Mouse (Mus musculus) megakaryocyte, embryonic 14.5 days (primary cell): ENCODE results near the gene Dppa4.

Experiments used
- FLI1 ChIP-seq: IDR thresholded peaks from 2 replicates; pipeline ENCODE4 v1.6.1; 2012; ENCODE audit warnings: low read length, inconsistent platforms, mixed read lengths
- GATA1 ChIP-seq: IDR thresholded peaks from 3 replicates; pipeline ENCODE4 v1.6.1; 2012; ENCODE audit warnings: mixed read lengths, low read length, inconsistent platforms, borderline replicate concordance

DNA sequence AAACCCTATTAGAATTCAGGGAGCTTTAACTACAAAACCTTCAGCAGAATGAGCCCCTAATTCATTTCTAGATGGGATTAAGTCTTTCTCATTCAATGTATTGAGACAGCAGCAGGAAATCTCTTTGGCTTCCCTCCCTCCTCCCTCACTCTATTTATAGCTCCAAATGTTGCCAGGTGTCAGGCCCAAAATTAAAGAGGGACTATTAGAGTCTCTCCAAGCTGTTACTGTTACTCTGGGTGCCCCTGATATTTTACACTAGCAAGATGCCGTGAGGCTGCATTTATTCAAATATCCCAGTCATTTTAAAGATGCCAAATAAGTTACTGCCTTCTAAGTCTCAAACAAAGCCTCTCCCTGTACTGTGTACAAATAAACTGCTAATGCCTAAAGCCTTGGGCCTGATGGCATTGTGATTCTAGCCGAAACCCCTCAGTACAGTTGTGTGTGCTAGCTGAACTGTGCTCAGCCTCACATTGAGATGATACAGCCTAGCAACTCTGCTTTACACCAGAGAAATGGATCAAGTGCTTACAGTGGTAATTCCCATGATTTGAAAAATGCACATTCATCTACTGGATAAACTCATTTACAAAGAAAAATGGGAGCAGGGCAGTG is 36.4 kb upstream of the Dppa4 start:
- TF ChIP-seq GATA1: no peak
- TF ChIP-seq FLI1: no peak
